Mouse (Mus musculus) granulocyte monocyte progenitor cell, adult 5-6 weeks (primary cell): Measurements from ENCODE around the gene Dusp1. TPM values are rescaled to one million over a fixed set of nuclear protein-coding genes. Genes with fewer than 3 reads are reported as not detected.
A peak's percentile ranks its signal among the peaks of the same experiment; 100 is the strongest.

Experiments
- ATAC-seq: replicated peaks from 2 replicates; pipeline ENCODE4 v1.8.0; 2016; ENCODE audit warnings: mild to moderate bottlenecking, moderate TSS enrichment, inconsistent platforms; ENCODE audit not compliant: poor library complexity, severe bottlenecking
- total RNA-seq, 2 experiments: library from RNA; stranded (forward) in 1 of 2; stranded (reverse) in 1 of 2; fragments of 200-712, 200-1000 nt in 1 of 2; fragments of >200 nt in 1 of 2; fragmentation: Nextera tagmentation in 1 of 2; gene quantifications; 2 replicates each; pipeline ENCODE4 v1.2.3; 2014 to 2017

The Dusp1 gene
- total RNA-seq, 2 experiments from 2014 or later: 21.3 to 43.2 TPM

GRCm38 (mm10) chr17:26530590-26531081 is 31.3 kb downstream of the Dusp1 start:
- ATAC-seq: no peak

GRCm38 (mm10) chr17:26529791-26530241 is 32.1 kb downstream of the Dusp1 start:
- no peak for ATAC-seq

- no peak for ATAC-seq
Observed at GRCm38 (mm10) chr17:26528751-26529150, 33.2 kb downstream of the Dusp1 start.

- ATAC-seq: no peak
Observed at GRCm38 (mm10) chr17:26527291-26527690, 34.6 kb downstream of the Dusp1 start.

GRCm38 (mm10) chr17:26525316-26525715 is 36.6 kb downstream of the Dusp1 start:
- ATAC-seq: no peak

- 0 out of 2 replicates have a peak, but pooled peaks have one; percentile 17 for ATAC-seq
Observed at GRCm38 (mm10) chr17:26524801-26525200, 37.1 kb downstream of the Dusp1 start.

- ATAC-seq: no peak
Observed at GRCm38 (mm10) chr17:26524316-26524715, 37.6 kb downstream of the Dusp1 start.

GRCm38 (mm10) chr17:26522711-26523110 is 39.2 kb downstream of the Dusp1 start:
- ATAC-seq: no peak

- no peak for ATAC-seq
Observed at GRCm38 (mm10) chr17:26518306-26518705, 43.6 kb downstream of the Dusp1 start.

- no peak for ATAC-seq
Observed at GRCm38 (mm10) chr17:26515675-26516074, 46.3 kb downstream of the Dusp1 start.

- peak; percentile 7; the same call in 1 of the 2 replicates for ATAC-seq
Observed at GRCm38 (mm10) chr17:26514581-26515030, 47.3 kb downstream of the Dusp1 start.

GRCm38 (mm10) chr17:26513459-26514290 is 48.3 kb downstream of the Dusp1 start:
- ATAC-seq: no peak

GRCm38 (mm10) chr17:26512961-26513360 is 49.0 kb downstream of the Dusp1 start:
- ATAC-seq: peak; percentile 4; the same call in 1 of the 2 replicates

- ATAC-seq: peak; percentile 49
Observed at GRCm38 (mm10) chr17:26511816-26512774, 49.8 kb downstream of the Dusp1 start.

GRCm38 (mm10) chr17:26511256-26511655 is 50.7 kb downstream of the Dusp1 start:
- ATAC-seq: no peak

- no peak for ATAC-seq
Observed at GRCm38 (mm10) chr17:26510146-26511045, 51.5 kb downstream of the Dusp1 start.

GRCm38 (mm10) chr17:26508961-26509771 is 52.8 kb downstream of the Dusp1 start:
- ATAC-seq: peak; percentile 23

GRCm38 (mm10) chr17:26508345-26508960 is 53.5 kb downstream of the Dusp1 start:
- ATAC-seq: peak; percentile 29
